Mouse (Mus musculus) forebrain, embryonic 16.5 days (tissue): Measurements from ENCODE around the gene Plcl1. TPM values are rescaled to one million over a fixed set of nuclear protein-coding genes. Genes with fewer than 3 reads are reported as not detected.
A peak's percentile ranks its signal among the peaks of the same experiment; 100 is the strongest.

ENCODE experiments used
- ATAC-seq: fragments of 200-750 bp; cut with Nextera tagmentation; 2 replicates; pipeline ENCODE4 v1.8.0; 2017; ENCODE audit warnings: mild to moderate bottlenecking, moderate library complexity
- H3K27ac ChIP-seq: fragments of 300-500 bp; sonication (generic); 2 replicates; pipeline ENCODE4 v1.5.1; 2014; ENCODE audit warnings: low read length, control low read depth
- H3K27me3 ChIP-seq: fragments of 300-500 bp; sonication (generic); replicated peaks from 2 replicates; pipeline ENCODE4 v1.6.1; 2014; ENCODE audit warnings: low read length; ENCODE audit not compliant: control insufficient read depth, insufficient read depth
- H3K36me3 ChIP-seq: fragments of 300-500 bp; sonication (generic); 2 replicates; pipeline ENCODE4 v1.6.1; 2014; ENCODE audit not compliant: control insufficient read depth, insufficient read depth
- H3K4me1 ChIP-seq: fragments of 300-500 bp; sonication (generic); replicated peaks from 2 replicates; pipeline ENCODE4 v1.6.1; 2014; ENCODE audit warnings: low read length; ENCODE audit not compliant: control insufficient read depth, insufficient read depth
- H3K4me2 ChIP-seq: fragments of 300-500 bp; sonication (generic); 2 replicates; pipeline ENCODE4 v1.6.1; 2014; ENCODE audit warnings: mild to moderate bottlenecking, low read length, control low read depth
- H3K4me3 ChIP-seq: fragments of 300-500 bp; sonication (generic); replicated peaks from 2 replicates; pipeline ENCODE4 v1.5.1; 2014; ENCODE audit warnings: mild to moderate bottlenecking, low read length, control low read depth
- H3K9ac ChIP-seq: fragments of 300-500 bp; sonication (generic); replicated peaks from 2 replicates; pipeline ENCODE4 v1.6.1; 2014; ENCODE audit warnings: low read depth, low read length, control low read depth
- H3K9me3 ChIP-seq: fragments of 300-500 bp; sonication (generic); 2 replicates; pipeline ENCODE4 v1.6.1; 2016; ENCODE audit warnings: low read length; ENCODE audit not compliant: control insufficient read depth
- WGBS: fragments of 180-500 bp; shearing (Covaris S2); extraction: QIAGEN DNeasy Blood & Tissue Kit; methylation state at CpG from one replicate; pipeline ENCODE4 v1.1.7; 2014; 5-methylcytosine and 5-hydroxymethylcytosine counted together
- polyA plus RNA-seq: library from polyadenylated mRNA; unstranded; fragments of >200 nt; fragmentation: Nextera tagmentation; extraction: Ambion mirVana; gene quantifications from 2 replicates; pipeline ENCODE4 v1.2.1, GENCODE M21; 2015

Gene Plcl1
- polyA plus RNA-seq, 1 experiment from 2014 or later: 5.0 TPM

DNA sequence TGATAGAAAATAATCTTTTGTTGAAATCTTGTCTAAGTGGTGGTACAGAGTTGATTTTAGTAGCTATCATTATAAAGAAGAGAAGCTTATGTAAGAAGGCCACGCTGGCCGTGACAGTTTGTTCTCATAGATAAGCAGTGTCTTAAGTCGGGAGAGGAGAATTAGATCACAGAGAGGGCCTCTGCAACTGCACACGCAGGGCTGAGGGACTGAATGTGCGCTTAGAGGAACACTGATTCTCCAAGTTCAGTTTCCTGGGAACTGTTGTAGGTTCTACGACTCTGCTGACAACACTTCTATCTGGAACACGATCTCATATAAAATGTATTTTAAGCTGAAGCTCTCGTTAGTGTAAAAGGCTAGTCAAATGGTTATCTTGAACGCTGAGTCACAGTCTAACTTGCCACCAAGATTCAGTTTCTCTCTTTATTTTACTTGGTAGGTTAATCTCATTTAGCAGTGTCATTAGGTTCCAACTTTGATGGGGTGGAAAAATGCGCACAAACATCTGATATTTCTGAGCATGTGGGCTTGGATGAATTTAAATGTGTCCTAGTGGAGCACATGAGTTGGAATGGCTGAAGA lies 288.0 kb downstream of the Plcl1 start:
- H3K27me3 ChIP-seq: no peaks in the 10 kb centered on the region
- no peak overlapping the region for H3K4me3 ChIP-seq
- H3K9ac ChIP-seq: no peak overlapping the region
- no peaks in the 10 kb centered on the region for H3K36me3 ChIP-seq
- no peak overlapping the region for H3K4me2 ChIP-seq
- H3K27ac ChIP-seq: no peak overlapping the region
- H3K9me3 ChIP-seq: no peaks in the 10 kb centered on the region
- no peaks in the 10 kb centered on the region for H3K4me1 ChIP-seq
- no peak for ATAC-seq
- 76% methylated on average over 10 of the region's 10 CpGs for WGBS

GRCm38 (mm10) chr1:55696206-55696605 lies 290.5 kb downstream of the Plcl1 start:
- H3K4me2 ChIP-seq: no peak overlapping the region
- no peak overlapping the region for H3K9ac ChIP-seq
- 99% methylated on average over 5 of the region's 5 CpGs for whole genome bisulfite sequencing
- no peaks in the 10 kb centered on the region for H3K9me3 ChIP-seq
- 0 out of 2 replicates have a peak, but pooled peaks cover 3% of the 10 kb centered on the region for H3K4me1 ChIP-seq
- H3K27me3 ChIP-seq: no peaks in the 10 kb centered on the region
- no peak for ATAC-seq
- no peaks in the 10 kb centered on the region for H3K36me3 ChIP-seq
- H3K27ac ChIP-seq: no peak overlapping the region
- no peak overlapping the region for H3K4me3 ChIP-seq

GRCm38 (mm10) chr1:55699393-55699970 lies 293.8 kb downstream of the Plcl1 start:
- no peak overlapping the region for H3K27ac ChIP-seq
- H3K36me3 ChIP-seq: no peaks in the 10 kb centered on the region
- no peak overlapping the region for H3K4me3 ChIP-seq
- no peak for ATAC-seq
- H3K27me3 ChIP-seq: no peaks in the 10 kb centered on the region
- no peaks in the 10 kb centered on the region for H3K9me3 ChIP-seq
- no peak overlapping the region for H3K4me2 ChIP-seq
- H3K9ac ChIP-seq: no peak overlapping the region
- H3K4me1 ChIP-seq: peaks cover 7% of the 10 kb centered on the region
- 71% methylated on average over 3 of the region's 3 CpGs for WGBS

DNA sequence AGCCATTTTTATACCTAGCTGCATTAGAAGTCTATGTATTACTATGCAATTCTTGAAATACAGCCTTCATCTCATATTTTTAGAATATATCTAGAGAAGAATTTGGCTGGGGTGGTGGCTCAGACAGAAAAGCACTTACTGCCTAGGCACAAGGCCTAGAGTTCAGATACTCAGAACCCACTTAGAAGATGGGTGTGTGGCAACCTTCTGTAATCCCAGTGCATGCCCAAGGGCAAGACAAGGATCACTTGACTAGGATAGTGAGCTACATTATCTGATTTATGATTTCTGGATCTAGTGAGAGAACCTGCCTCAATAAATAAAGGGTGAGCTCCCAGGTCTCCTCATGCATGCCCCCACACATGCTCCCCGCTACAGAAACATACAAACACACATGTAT lies 294.3 kb downstream of the Plcl1 start:
- ATAC-seq: no peak
- H3K27ac ChIP-seq: no peak overlapping the region
- H3K9ac ChIP-seq: no peak overlapping the region
- no peak overlapping the region for H3K4me3 ChIP-seq
- WGBS: 96% methylated on average over 1 of the region's 1 CpGs
- peaks cover 12% of the 10 kb centered on the region for H3K4me1 ChIP-seq
- no peaks in the 10 kb centered on the region for H3K36me3 ChIP-seq
- no peaks in the 10 kb centered on the region for H3K27me3 ChIP-seq
- H3K9me3 ChIP-seq: no peaks in the 10 kb centered on the region
- H3K4me2 ChIP-seq: no peak overlapping the region

DNA sequence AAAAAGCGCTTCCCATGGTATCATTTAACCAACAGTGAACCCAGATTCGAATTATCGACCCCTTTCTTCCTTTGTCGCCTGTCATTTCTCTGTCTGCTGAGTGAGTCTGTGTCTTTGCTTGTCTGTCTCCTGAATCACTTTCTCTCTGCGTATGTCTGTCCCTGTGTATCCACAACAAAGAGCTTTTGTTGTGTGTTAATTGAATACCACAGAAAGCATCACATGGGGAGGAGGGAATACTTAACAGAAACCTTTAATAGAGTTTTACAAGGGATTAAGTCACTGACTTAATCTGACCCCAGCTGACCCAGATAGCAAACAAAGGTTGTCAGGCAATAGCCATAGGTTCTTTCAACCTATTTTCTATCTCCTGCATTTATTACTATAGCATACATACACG lies 295.0 kb downstream of the Plcl1 start:
- H3K9me3 ChIP-seq: no peaks in the 10 kb centered on the region
- ATAC-seq: no peak
- H3K4me1 ChIP-seq: peaks cover 20% of the 10 kb centered on the region
- 9% methylated on average over 6 of the region's 6 CpGs for WGBS
- no peak overlapping the region for H3K27ac ChIP-seq
- H3K9ac ChIP-seq: no peak overlapping the region
- H3K27me3 ChIP-seq: no peaks in the 10 kb centered on the region
- H3K4me2 ChIP-seq: no peak overlapping the region
- no peaks in the 10 kb centered on the region for H3K36me3 ChIP-seq
- no peak overlapping the region for H3K4me3 ChIP-seq

- H3K4me3 ChIP-seq: no peak overlapping the region
- no peaks in the 10 kb centered on the region for H3K36me3 ChIP-seq
- peak; percentile 27; the same call in 1 of the 2 replicates for ATAC-seq
Measured at GRCm38 (mm10) chr1:55701601-55702000, 295.9 kb downstream of the Plcl1 start.

DNA sequence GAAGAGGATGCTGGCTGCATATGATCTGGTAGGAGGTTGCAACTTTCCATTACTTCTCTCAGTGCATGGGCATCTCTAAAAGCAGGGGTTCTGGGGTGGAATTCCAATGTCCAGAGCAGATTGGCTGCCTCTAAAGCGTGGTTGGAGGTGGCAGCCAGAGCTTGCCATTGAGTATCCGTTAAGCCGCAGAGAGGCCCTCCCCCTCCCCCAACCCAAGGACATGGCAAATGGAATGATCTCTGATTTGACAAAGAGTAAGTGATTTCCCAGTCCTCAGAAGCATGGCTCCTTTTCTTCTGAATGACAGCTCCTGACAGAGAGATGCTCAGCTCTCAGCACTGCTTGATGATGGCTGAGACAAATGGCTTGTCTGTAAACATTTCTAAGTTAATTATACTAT lies 296.4 kb downstream of the Plcl1 start:
- Histone ChIP-seq H3K4me2 (no peak overlapping the region), H3K27me3 (no peaks in the 10 kb centered on the region), H3K4me3 (no peak overlapping the region), H3K4me1 (peaks cover 24% of the 10 kb centered on the region), H3K9ac (no peak overlapping the region), H3K27ac (no peak overlapping the region), H3K36me3 (no peaks in the 10 kb centered on the region), H3K9me3 (no peaks in the 10 kb centered on the region)
- WGBS: 19% methylated on average over 3 of the region's 3 CpGs
- ATAC-seq: no peak

More at GRCm38 (mm10) chr1:55701601-55702000, 295.9 kb downstream of the Plcl1 start:
- Histone ChIP-seq H3K9me3 (no peaks in the 10 kb centered on the region), H3K27ac (no peak overlapping the region), H3K4me2 (no peak overlapping the region), H3K27me3 (no peaks in the 10 kb centered on the region), H3K4me1 (peaks cover 24% of the 10 kb centered on the region), H3K9ac (no peak overlapping the region)
- 54% methylated on average over 6 of the region's 6 CpGs for WGBS

GRCm38 (mm10) chr1:55704707-55705106 lies 299.0 kb downstream of the Plcl1 start:
- Histone ChIP-seq H3K27me3 (no peaks in the 10 kb centered on the region), H3K27ac (peak overlapping the region; percentile 38), H3K4me3 (no peak overlapping the region), H3K9me3 (no peaks in the 10 kb centered on the region), H3K4me2 (peak overlapping the region; percentile 21; the same call in 1 of the 2 replicates), H3K9ac (no peak overlapping the region), H3K36me3 (no peaks in the 10 kb centered on the region), H3K4me1 (peaks cover 24% of the 10 kb centered on the region)
- WGBS: 7% methylated on average over 2 of the region's 2 CpGs
- ATAC-seq: peak; percentile 86

- peak; percentile 61 for ATAC-seq
- Histone ChIP-seq H3K9me3 (no peaks in the 10 kb centered on the region), H3K27ac (peak overlapping the region; percentile 38), H3K27me3 (no peaks in the 10 kb centered on the region), H3K36me3 (no peaks in the 10 kb centered on the region), H3K4me1 (peaks cover 24% of the 10 kb centered on the region), H3K4me2 (0 out of 2 replicates have a peak overlapping the region, but pooled peaks have one; percentile 21), H3K4me3 (no peak overlapping the region), H3K9ac (no peak overlapping the region)
- 11% methylated on average over 6 of the region's 6 CpGs for WGBS
Measured at GRCm38 (mm10) chr1:55705173-55705572, 299.5 kb downstream of the Plcl1 start.
